Mouse (Mus musculus) adrenal gland, adult 8-10 months (tissue): ENCODE data around the gene Slc31a2. TPM values are rescaled to one million over a fixed set of nuclear protein-coding genes. Genes with fewer than 3 reads are reported as not detected.

ENCODE experiments used
- DNase-seq: peaks from one replicate; pipeline ENCODE4 v3.0.0; 2022
- total RNA-seq, 4 experiments: library from RNA; stranded (reverse); gene quantifications; 2 replicates each; pipeline ENCODE4 v1.2.4; 2022

The Slc31a2 gene
- total RNA-seq, 4 experiments from 2014 or later, result 41.7 to 74.1 (median 56.4) TPM

- DNase-seq, result no peak
Observed at GRCm38 (mm10) chr4:62322684-62323083, 60.3 kb downstream of the Slc31a2 start.

DNA sequence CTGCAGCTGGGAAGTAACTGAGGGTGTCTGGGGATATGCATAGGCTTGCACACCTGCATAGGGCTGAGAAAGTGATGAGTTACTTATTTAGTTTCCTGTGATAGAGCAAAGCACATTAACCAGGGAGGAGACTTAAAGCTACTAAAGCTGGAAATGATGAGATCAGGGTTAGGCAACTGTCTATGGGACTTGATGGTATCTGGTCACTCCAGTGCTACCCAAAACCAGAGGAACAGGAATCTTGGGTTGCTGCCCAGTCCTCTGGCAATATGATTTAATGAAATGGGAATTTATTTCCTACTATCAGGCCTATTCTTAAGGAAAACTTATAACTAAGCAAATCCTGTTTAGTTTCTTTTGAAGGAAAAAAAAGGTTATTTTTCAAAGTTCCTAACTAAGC is 63.7 kb downstream of the Slc31a2 start:
- DNase-seq, result no peak

DNA sequence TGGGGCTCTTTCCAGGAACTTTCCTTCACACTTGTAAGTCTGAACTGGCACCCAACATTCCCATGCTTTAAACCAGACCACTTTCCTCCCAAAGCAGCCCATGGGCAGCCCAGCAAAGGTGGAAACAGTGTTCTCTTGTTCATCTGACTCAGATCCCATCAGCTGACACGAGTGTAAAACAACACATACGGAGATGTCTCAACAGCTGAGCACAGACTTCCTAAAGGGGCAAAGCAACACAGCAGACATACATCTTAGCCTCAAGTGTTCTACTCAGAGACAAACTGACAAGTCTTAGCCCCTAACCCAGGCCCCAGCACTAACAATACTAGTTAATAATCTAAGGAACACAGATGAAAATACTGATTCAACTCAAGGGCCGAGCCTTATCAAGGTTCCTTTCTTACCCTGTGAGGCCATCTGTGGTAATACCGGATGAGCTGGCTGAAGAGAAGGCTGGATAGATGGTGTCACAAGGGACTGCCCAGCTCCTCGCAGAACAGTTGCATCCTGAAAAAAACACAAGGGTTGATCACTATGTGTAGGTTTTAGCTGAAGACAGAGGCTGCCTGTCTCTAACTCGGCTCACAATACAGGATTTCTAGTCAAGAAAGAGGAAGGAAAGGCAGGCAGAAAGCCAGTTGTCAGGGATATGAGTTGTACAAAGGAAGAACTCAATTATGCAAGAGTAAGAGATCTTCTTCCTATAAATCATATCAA is 66.7 kb downstream of the Slc31a2 start:
- DNase-seq, result no peak

DNA sequence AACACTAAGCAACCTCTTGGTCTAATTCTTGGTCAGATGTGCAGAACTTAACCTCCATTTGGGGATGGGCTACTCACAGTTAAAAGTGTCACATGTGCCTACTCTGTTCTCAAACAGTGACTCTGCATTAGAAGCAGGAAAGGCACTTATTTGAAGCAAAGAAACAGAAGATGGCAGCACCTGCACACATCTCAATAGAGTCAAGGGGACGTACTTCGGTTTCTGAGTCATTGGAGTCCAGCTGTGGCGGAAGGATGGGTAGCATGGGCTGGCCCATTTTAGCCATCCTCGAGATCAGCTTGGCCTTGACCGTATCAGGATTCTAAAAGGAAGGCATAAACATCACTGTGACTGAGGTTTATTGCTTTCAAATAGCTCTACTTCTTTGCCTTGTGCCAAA is 69.6 kb downstream of the Slc31a2 start:
- DNase-seq, result no peak

DNA sequence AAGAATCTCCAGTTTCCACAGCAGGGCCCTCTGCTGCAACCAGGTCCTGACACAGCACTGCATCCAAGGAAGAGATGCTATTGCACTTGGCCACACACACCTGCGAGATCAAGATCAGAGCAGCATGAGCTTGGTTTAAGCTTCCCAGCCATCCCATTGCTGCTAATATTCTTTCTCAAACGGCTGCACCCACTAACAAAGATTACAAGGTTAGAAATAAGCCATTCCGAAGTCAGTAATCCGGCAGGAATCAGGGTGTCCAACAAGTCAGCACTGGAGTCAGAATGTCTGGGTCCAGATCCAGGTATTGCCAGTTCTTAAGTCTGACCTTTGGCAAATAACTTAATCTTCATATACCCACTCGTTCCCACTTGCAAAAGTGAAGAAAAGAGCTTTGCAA is 76.2 kb downstream of the Slc31a2 start:
- DNase-seq, result no peak

GRCm38 (mm10) chr4:62344000-62344399 is 81.6 kb downstream of the Slc31a2 start:
- DNase-seq, result no peak

- no peak for DNase-seq
Observed at GRCm38 (mm10) chr4:62345827-62346226, 83.5 kb downstream of the Slc31a2 start.

GRCm38 (mm10) chr4:62347605-62348328 is 85.4 kb downstream of the Slc31a2 start:
- DNase-seq, result no peak

Other genes starting within 250 kb of the Slc31a2 start
- gene Mup20, start 208.4 kb upstream of the Slc31a2 start, total RNA-seq, result under 1 TPM in 1 of 4 experiments, not detected in 3; 0.43 TPM
- gene Mup3, start 175.2 kb upstream of the Slc31a2 start, total RNA-seq, result 1 to 10 TPM in 3 of 4 experiments, under 1 TPM in 1; 0.40 to 4.9 (median 1.7) TPM
- not detected for gene Mup21, start 111.7 kb upstream of the Slc31a2 start, total RNA-seq
- 10 to 100 TPM in 2 of 4 experiments, 1 to 10 TPM in 2; 7.0 to 10.9 (median 9.2) TPM for gene Zfp37, start 31.5 kb upstream of the Slc31a2 start, total RNA-seq
- 10 to 100 TPM; 35.0 to 56.7 (median 46.2) TPM for gene Fkbp15, start 98.0 kb downstream of the Slc31a2 start, total RNA-seq
- gene Slc31a1, start 98.2 kb downstream of the Slc31a2 start, total RNA-seq, result 10 to 100 TPM; 44.5 to 59.7 (median 49.9) TPM
- gene Cdc26, start 146.1 kb downstream of the Slc31a2 start, total RNA-seq, result 10 to 100 TPM; 74.3 to 90.8 (median 78.5) TPM
- 10 to 100 TPM; 28.6 to 37.7 (median 31.1) TPM for gene Prpf4, start 146.2 kb downstream of the Slc31a2 start, total RNA-seq
- gene Rnf183, start 172.7 kb downstream of the Slc31a2 start, total RNA-seq, result 1 to 10 TPM in 2 of 4 experiments, under 1 TPM in 1, not detected in 1; 0.21 to 2.4 (median 1.2) TPM
- 1 to 10 TPM; 1.8 to 7.0 (median 4.8) TPM for gene Wdr31, start 208.3 kb downstream of the Slc31a2 start, total RNA-seq
- 10 to 100 TPM in 2 of 4 experiments, 1 to 10 TPM in 2; 5.5 to 32.9 (median 15.0) TPM for gene Bspry, start 217.5 kb downstream of the Slc31a2 start, total RNA-seq
- gene Hdhd3, start 240.9 kb downstream of the Slc31a2 start, total RNA-seq, result 10 to 100 TPM; 13.7 to 35.8 (median 23.6) TPM